Mouse (Mus musculus) adrenal gland, adult 8-10 months (tissue): ENCODE measurements at regions not wholly inside any gene's neighbourhood (a gene's known extent, or its start where the extent isn't known, plus 50 kb on each side); places are given as distances from the start of the nearest gene placed in this dataset.

Experiments
- DNase-seq: peaks from one replicate; pipeline ENCODE4 v3.0.0; 2022

DNA sequence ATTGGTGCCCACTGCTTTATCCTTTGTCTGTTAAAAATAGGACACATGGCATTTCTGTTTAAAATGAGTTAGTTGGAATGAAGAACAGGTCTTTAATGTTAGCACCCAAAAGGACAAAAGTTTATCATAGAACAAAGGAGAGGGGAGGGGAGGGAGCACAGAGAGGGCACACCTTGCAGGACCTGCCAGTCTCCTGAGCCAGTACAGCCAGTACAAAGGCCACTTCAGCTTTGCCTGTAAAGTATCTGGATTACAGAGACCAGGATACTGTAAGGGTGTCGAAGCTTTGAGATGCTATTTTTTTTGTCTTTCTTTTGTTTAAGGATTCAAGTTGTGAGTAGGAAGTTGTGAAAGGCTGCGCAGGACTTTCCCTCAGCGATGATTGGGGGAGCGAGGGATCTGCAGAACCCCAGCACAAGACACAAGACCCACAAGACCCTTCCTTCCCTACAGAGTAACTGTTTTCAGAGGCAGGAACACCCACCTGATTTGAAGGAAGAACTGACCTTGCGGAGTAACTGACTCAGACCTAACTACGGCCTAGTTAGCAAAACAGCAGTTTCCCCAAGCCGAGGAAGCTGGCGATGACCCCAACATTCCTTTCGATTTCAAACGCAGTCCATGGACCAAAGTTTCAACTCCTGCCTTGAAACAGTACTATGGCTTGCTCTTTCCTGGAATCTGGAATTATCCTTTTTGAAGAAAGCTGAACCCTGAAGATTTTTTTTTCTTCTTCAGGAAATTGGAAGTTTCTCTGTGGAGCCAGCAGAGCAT lies 178.1 kb downstream of the Efnb2 start:
- DNase-seq = no peak

DNA sequence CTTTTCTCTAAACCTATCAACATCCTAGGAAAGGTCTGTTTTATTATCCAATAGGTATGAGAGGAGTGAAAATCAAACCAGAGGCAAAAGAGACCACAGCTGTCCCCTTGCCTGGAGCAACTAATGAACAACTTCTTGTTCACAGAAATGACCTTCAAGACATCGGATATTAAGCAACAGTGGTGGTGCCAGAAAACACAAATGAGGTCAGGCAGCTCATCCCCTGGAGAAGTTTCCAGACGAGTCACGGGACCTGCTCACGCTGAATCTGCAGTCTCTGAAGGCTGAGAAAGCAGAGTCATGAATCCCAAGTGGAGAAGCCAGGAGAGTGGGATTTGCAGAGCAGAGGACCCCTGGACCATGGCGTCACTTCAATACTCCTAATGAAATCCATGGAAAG lies 183.6 kb downstream of the Efnb2 start:
- DNase-seq = no peak

DNA sequence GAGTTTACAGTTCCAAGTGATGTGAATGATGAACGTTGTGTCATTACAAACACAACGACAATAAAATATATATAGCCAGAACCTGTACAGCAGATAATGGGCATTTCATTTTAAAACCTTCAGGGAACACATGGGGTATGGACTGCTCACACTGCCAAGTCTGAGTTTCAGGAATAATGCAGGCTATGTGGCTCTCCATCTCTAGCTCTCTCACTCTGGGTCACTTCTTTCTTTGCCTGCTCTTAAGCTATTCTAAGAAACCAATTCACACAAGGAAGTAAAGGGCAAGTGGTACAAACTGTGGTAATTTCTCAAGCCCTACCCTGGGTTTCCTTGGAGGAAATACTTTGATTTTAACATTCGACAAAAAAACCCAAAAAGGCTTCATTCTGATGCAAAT lies 192.5 kb downstream of the Efnb2 start:
- DNase-seq = no peak

DNA sequence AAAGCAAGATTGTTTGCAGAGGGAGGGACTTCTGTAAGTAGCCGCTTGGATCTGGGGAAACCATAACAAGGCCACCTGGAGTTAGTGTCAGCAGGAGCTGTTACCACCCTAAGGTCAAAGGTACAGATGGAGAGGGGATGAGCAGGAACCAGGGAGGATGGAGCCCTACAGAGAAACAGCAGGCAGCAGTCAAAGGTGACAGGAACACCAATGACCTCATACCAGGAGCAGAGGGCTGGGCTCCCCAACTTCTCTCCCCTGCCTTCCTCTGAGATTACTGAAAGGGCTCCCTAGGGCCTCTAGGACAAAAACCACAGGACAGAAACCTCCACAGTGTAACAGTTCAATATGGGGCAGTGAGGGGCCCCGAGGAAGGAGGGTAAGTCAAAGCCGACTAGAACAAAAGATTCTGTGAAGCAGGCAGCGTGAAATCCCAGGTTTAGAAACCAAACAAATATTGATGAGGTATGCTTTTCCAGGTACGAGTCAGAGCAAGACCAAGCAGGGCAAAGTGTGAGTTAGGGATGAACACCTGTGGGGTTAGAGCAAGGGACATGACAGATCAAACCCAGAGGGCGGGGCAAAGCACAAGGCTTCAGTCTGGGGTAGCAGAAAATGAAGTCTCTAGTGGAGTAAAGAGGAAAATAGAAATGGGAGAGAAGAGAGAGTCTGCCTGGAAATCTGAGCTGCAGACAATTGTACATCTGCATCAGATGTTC lies 194.4 kb downstream of the Efnb2 start:
- DNase-seq = no peak

DNA sequence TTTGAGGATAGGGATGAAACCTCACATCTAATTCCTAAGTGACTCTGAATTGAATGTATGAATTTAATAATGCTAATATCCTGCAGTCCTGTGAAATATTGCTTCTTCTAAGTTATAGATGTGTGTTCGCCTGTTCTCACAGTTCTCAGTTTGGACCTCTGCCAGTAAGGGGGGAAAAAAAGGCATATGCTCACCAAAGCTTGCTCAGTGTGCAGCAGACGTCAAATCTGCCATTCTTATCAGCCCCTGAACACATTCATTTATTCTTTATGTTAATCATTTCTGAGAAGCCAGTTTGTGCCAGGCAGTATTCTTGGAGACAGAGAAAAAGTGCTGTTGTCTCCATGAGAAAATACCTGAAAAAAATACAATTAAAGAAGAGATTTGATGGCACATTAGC lies 198.6 kb downstream of the Efnb2 start:
- DNase-seq = no peak

DNA sequence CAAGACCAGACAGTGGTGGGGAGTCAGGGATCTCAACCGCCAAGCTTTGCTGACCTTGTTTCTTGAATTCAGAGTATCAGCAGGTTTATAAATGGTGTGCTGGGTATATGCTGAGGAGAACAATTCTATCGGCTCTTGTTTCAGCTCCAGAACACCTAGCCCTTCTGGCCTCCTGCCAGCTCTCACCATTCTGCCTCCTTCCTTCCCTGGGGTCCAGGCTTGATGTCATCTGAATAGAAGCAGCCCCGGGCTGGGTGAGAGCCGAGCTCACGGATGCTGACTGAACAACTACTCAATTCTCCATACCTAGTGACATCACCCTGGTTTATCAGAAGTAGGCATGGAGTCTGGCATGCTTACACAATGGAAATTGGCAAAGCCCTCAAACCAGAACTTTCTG lies 203.5 kb downstream of the Efnb2 start:
- no peak for DNase-seq

DNA sequence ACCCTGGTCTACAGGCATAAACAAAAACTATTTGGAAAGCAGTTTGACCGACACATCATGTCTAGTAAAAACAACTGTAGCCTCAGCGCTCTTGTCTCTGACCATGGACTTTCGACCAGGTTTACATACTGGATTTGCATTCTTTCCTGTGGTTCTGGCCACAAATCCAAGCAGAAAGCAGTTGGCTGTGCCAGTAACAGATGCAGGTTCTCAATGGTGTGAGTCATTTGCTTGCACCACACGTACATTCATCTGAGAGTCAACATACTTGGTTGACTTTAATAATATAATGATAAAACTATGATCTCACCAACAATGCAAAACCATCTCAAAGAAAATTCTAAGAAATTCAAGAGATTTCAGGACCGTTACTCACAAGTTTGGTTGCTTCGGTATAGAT lies 207.1 kb downstream of the Efnb2 start:
- no peak for DNase-seq

DNA sequence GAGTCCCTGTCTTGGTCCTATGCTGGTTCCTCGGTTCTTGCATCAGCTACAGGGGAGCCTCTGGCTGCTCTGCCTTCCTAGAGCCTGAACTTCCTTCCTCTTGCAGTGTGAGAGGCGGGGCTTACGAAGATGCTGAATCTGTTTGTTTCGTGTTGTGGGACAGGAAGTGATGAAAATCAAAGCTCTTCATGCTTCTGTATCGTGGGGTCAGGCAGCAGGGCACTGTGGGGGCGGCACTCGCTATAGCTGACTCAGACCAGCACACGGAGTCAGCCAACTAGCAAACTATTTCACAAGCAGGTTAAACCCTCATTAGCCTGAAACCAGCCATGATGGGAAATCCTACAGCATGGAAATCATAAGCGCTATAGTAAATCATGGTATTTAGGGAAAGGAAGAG lies 208.8 kb downstream of the Efnb2 start:
- DNase-seq = no peak

DNA sequence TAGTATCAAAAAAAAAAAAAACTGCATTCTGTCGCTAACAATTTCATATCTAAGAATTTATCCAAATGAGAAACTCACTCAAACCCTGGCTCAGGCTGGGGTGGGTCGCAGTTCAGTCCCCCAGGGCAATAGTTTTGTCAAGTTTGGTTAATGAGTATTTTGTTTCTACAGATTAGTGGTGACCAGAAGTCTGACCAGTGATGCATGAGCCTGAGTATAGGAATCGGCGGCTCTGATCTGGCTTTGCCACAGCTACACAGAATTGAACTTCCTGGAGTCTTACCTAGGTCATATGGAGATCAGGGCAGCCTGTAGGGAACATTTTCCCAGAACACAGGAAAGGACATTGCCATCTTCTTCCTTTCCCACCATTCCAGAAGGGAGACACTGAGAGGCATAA lies 212.1 kb downstream of the Efnb2 start:
- no peak for DNase-seq

DNA sequence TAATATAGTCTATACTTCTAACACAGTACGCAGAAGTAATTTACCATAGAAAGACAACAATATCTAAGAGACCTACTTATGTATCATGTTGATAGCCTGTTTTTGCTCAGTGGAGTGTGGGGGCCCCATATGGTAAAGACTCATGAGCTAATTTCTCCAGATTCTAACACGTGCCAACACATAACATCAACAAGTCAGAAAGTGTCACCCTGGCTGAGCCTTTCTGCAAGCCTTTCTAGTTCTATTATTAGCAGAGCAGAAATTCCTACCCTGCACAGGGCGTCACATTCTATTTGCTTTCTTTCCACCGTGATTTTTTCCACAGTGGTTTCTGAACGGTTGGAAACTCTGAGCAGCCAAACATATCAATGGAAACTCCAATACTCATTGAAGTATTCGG lies 219.5 kb downstream of the Efnb2 start:
- no peak for DNase-seq

DNA sequence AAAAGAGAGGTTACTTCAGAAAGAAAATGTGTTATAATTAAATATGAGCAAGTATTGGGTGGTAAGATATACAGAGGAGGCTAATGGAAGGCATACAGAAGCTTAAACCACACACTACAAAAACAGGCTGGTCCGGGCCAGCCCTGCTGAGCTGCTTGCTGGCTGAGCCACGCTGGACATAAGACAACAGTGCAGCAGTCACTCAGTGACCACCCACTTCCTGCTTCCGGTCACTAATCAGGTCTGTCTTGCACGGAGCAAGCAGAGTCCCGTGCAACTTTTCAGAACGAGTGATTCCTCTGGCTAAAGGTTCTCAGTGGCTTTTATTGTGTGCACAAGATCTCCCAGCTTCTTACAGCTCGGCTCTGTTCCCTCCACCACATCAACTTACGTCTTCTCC lies 220.1 kb downstream of the Efnb2 start:
- DNase-seq = no peak

DNA sequence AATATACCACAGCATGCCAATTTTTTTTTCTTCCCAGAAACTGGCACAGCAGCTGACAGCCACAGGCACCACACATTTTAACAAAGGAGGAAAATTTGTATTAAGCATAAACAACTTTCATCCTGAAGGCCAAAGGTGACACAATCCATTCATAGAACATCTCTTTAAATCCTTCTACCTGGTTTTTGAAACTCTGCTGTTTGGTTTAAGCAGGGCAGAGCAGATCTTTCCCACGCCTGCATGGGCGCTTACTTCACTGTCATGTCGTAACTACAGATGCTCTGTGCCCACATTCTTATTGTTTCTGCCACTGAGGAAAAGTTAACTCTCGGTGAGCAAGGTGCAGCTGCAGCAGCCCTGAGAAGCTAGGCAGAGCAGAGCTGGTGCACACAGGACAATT lies 234.8 kb downstream of the Efnb2 start:
- DNase-seq = no peak

DNA sequence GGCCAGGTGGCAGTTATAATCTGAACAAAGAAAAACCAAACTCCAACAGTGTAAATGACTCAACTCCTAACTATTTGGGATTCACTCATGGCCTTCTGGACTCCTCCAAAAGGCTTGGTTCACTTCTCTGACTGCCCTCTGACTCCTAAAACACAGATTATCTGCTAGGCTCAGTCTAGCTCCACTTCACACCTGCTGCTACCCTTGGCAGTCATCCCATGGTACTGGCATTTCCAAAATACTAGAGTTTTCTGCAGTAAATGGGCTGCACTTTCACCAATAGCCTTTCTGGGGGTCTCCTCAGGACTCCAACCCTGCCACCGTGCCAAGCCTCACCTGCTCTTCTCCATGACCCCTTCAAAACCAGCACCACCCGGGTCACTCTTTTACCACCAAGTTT lies 237.6 kb downstream of the Efnb2 start:
- DNase-seq = no peak

DNA sequence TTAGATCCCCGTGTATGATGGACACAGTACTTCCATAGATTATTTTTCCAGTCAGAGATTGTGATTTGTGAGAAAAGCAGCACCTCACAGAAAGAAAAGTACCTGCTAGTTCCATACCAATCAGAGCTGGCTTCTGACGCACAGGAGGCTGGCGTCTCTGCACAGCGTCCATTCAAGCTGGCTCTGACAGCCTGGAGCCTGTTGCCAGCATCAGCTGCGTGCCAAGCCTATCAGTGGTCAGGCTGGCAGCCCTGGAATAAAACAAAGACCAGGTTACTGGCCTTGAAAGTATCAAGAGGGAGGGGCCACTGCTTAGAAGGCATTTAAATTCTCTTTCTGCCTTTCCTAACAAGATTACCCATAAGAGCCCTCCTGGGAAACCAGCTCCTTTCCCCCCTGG lies 239.3 kb downstream of the Efnb2 start:
- no peak for DNase-seq

DNA sequence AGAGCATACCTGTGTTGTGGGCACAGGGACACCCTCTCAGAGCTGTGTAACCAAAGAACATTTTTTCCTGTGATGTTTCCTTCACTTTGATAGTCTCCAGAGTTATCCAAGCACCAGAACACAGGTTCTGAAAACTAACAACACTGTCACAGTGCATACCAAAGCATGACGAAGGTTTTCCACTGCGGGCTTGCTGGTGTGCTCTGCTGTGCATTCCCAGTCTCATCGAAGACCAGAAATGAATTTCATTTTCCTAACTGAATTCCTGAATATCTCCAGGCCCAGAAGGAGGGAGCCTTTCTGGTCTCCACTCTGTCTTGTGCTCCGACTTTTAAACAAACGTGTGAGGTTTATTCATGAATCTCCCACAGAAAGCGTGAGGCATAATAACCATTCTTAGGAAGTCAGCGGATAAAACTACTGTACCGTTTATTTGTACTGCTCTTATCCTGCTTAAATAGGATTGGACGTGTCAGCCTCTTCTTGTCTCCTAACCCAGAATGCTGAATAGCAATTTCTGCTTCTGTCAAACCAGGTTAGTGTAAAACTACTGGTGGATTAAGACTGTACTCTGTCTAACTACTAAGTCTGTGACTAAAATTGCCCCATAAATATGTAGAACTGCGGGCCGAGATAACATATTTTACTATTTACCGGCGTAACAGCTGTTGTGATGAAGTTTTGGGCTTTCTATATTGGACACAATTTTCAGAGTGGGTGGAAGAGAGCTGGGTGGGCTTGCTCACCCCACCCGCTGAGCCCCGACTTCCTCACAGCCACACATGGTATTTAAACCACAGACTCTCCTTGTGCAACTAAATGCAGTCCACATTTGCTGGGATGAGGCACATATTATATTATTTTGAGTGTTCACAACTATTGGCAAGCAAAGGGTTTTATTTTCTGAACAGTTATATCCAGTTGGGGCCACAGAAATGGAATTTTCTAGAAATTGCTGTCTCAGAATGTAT lies 241.4 kb downstream of the Efnb2 start:
- DNase-seq = no peak

DNA sequence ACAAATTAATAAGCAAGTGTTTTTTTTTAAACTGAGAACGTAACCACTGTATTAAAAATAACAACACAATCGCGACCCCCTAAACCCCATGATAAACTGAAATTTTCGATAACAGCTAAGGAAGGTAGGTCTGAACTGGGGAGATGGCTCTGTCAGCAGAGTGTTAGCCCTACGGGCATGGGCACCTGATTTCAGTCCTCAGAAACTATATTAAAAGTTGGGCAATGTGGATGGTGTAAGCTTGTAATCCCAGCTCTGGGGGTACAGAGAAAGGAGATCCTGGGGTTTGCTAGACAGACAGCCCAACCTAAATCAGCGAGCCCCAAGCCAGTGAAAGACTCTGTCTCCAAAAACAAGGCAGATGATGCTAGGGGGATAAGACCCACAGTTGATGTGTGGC lies 242.1 kb downstream of the Efnb2 start:
- DNase-seq = no peak

DNA sequence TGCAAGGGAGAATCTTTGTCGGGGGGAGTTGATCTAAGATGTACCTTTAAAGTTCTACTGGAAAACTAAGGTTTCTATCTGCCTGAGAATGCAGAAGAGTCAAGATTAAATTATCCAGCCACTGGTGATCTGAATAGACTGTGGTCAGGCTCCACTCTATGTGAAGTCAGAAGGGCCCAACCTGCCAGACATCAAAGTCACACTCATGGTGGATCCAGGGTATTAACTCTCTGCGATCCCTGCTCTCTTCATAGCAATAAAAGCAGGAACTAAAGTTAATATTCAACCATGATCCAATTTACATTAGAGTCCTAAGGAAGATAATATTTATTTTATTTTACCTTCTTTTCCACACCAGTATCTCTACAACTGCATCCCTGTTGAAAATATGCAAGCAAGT lies 242.5 kb downstream of the Efnb2 start:
- no peak for DNase-seq

DNA sequence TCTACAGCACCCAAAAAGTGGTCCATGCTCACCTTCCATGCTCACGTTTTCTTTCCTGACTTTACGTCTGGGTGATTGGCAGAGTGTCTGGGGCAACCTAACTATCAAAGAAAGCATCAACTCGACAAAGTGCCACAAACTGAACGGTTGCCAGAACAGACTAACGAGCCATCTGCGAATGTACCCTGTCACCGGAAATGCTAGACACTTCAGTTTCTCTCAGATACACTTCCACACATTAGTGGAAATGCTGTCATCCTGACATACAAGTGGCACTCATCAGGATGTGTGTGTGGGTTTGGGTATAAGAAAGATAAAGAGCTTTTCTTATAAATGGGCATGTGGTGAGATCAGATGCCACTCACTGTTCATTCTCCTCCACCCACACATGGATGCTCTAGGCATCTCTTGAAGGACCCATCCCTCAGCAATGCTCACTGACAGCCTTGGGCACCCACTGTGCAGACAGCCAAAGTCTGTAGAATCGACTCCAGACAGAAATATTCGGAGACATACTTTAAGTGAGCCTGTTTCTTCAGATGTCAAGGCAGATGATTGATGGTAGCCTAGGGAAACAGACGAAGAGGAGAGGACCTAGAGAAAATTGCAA lies 244.8 kb downstream of the Efnb2 start:
- no peak for DNase-seq

DNA sequence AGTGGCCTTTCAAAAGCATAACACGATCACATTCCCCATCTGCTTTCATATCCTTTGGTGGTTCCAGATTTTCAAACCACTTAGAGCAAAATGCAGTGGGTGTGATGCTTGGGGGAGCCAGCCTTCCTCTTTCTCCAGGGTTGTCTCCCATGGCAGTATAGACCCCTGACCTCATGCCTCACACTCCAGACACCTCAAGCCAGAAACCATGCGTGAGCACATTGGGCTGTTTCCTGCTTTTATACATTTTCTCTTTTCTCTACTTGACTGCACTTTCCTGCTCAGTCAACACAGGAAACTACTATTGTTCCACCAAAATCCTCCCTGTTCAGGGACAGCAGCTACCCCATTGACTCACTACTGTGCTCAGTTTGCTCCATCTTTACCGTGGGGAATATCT lies 253.7 kb downstream of the Efnb2 start:
- DNase-seq = no peak

DNA sequence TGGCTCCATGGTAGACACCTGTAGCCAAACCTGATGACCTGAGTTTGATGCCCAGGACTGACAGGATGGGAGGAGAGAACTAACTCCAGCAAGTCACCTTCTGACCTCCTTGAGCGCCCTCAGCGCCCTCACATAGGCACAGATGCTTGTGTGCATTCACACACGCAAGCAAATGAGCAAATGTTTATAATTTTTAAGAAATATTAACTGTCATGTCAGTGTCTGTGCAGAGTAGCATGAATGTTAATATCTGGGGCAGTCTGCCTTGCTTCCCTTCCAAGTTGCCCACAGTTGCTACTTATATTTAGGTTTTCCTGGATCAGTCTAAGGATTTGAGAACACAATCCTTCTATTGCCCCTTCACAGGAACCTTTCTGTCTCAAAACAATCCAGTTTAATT lies 257.6 kb downstream of the Efnb2 start:
- DNase-seq = no peak

DNA sequence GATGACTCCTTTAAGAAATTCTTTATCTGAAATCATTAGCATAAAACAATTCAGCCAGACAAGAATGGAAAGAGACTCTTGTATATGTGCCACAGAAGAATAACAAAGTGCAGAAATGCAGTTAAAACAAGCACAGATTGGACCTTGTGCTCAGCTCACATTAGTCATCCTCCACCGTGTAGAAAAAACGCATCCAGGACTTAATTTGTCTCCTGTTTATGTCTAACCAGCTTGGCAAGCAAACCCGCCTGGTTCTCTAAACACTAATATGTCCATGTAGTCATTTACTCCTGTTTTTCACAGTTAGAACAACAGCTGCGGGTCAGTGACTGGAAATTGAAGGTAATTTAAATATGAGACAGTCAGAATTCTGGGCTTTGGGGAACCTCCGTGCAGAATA lies 268.7 kb downstream of the Efnb2 start:
- DNase-seq = no peak

DNA sequence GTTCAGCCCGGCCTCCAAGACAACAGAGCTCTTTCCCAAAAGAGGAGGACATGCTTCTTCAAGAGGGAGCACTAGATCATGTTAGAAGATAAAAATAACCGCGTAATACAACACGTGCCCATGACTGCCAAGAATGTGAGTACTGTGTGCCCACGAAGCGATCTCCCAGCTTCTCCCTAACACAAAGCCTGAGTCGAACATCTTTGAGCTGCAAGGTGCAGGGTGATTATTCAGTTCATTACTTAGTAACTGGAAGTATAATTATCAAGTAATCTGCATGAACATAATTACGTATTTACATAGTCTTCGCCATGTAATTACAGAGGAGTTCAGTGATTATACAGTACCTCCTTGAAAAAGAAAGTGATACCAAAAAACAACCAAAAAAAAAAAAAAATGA lies 269.7 kb downstream of the Efnb2 start:
- no peak for DNase-seq

DNA sequence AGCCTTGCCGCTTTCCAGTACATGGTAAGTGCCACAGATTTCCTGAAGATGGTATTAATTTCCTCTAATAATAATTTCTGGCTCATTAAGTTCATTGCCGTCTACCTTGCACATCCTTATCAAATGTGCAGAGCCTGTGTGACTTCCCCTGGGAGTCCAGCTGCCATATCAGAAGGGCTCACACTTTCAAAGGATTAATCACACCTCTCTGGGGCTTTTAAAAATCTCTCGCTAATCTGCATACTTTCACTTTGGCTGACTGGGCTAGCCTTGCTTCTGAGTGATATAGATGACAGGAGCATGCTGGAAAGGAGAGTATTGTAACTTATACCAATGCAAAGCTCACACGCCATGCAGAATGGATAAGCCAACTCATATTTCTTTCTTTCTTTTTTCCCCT lies 282.8 kb downstream of the Efnb2 start:
- DNase-seq = no peak
